Mouse (Mus musculus) heart, postnatal 0 days (tissue): Measurements from ENCODE around the gene St6galnac3. TPM values are rescaled to one million over a fixed set of nuclear protein-coding genes. Genes with fewer than 3 reads are reported as not detected.

ENCODE experiments used
- ATAC-seq: fragments of 200-750 bp; cut with Nextera tagmentation; 2 replicates; pipeline ENCODE4 v1.8.0; 2017; ENCODE audit warnings: low read depth, moderate number of reproducible peaks, moderate library complexity; ENCODE audit not compliant: insufficient read depth
- DNase-seq: peaks from one replicate; pipeline ENCODE4 v3.0.0-alpha.2; 2016; ENCODE audit warnings: low spot score
- H3K27ac ChIP-seq: fragments of 300-500 bp; sonication (generic); 2 replicates; pipeline ENCODE4 v1.5.1; 2014; ENCODE audit warnings: low read depth, mild to moderate bottlenecking
- H3K27me3 ChIP-seq: fragments of 300-500 bp; sonication (generic); 2 replicates; pipeline ENCODE4 v1.6.1; 2014; ENCODE audit warnings: low read length, mixed read lengths; ENCODE audit not compliant: control insufficient read depth, insufficient read depth
- H3K36me3 ChIP-seq: fragments of 300-500 bp; sonication (generic); replicated peaks from 2 replicates; pipeline ENCODE4 v1.6.1; 2014; ENCODE audit warnings: low read length, mixed read lengths; ENCODE audit not compliant: control insufficient read depth, insufficient read depth
- H3K4me1 ChIP-seq: fragments of 300-500 bp; sonication (generic); 2 replicates; pipeline ENCODE4 v1.6.1; 2014; ENCODE audit warnings: antibody characterized with exemption; ENCODE audit not compliant: control insufficient read depth, insufficient read depth
- H3K4me2 ChIP-seq: fragments of 300-500 bp; sonication (generic); 2 replicates; pipeline ENCODE4 v1.6.1; 2014; ENCODE audit warnings: low read depth, mild to moderate bottlenecking, low read length, moderate library complexity
- H3K4me3 ChIP-seq: fragments of 300-500 bp; sonication (generic); 2 replicates; pipeline ENCODE4 v1.5.1; 2014; ENCODE audit warnings: low read depth, low read length
- H3K9ac ChIP-seq: fragments of 300-500 bp; sonication (generic); replicated peaks from 2 replicates; pipeline ENCODE4 v1.6.1; 2014; ENCODE audit warnings: low read depth, low read length, mixed read lengths
- H3K9me3 ChIP-seq: fragments of 300-500 bp; sonication (generic); replicated peaks from 2 replicates; pipeline ENCODE4 v1.6.1; 2016; ENCODE audit warnings: low read length; ENCODE audit not compliant: control insufficient read depth
- CTCF ChIP-seq: IDR thresholded peaks from 2 replicates; pipeline ENCODE4 v1.5.1; 2016; ENCODE audit warnings: antibody characterized with exemption, control low read depth, low read depth
- EP300 ChIP-seq: IDR thresholded peaks from 2 replicates; pipeline ENCODE4 v1.6.1; 2016; ENCODE audit warnings: antibody characterized with exemption, low read depth
- WGBS: fragments of 180-500 bp; shearing (Covaris S2); extraction: QIAGEN DNeasy Blood & Tissue Kit; methylation state at CpG from one replicate; pipeline ENCODE4 v1.1.7; 2014; 5-methylcytosine and 5-hydroxymethylcytosine counted together
- polyA plus RNA-seq: library from polyadenylated mRNA; unstranded; fragments of >200 nt; fragmentation: Nextera tagmentation; extraction: Ambion mirVana; gene quantifications from 2 replicates; pipeline ENCODE4 v1.2.1, GENCODE M21; 2015
- total RNA-seq: library from RNA; depleted of rRNA; stranded (reverse); fragments of >200 nt; gene quantifications from 2 replicates; pipeline ENCODE4 v1.2.3, GENCODE M21; 2014; ENCODE audit warnings: low replicate concordance

St6galnac3 gene
- total and polyA plus RNA-seq, 2 experiments from 2014 or later: 9.7 to 22.5 TPM

GRCm38 (mm10) chr3:153645803-153646202, 79.2 kb downstream of the St6galnac3 start:
- H3K4me3 ChIP-seq: no peak overlapping the region
- TF ChIP-seq CTCF (no peak), EP300 (no peak)
- ATAC-seq (no peak), DNase-seq (no peak)
- no peaks in the 10 kb centered on the region for H3K9me3 ChIP-seq
- no peaks in the 10 kb centered on the region for H3K27me3 ChIP-seq
- H3K4me2 ChIP-seq: no peak overlapping the region
- no peak overlapping the region for H3K27ac ChIP-seq
- H3K4me1 ChIP-seq: no peaks in the 10 kb centered on the region
- no peak overlapping the region for H3K9ac ChIP-seq
- WGBS: 64% methylated on average over 7 of the region's 7 CpGs
- no peaks in the 10 kb centered on the region for H3K36me3 ChIP-seq

GRCm38 (mm10) chr3:153643822-153644519, 81.0 kb downstream of the St6galnac3 start:
- Histone ChIP-seq H3K9ac (no peak overlapping the region), H3K27ac (no peak overlapping the region), H3K4me1 (no peaks in the 10 kb centered on the region), H3K27me3 (no peaks in the 10 kb centered on the region), H3K4me3 (no peak overlapping the region), H3K9me3 (no peaks in the 10 kb centered on the region), H3K36me3 (no peaks in the 10 kb centered on the region), H3K4me2 (no peak overlapping the region)
- no peak for TF ChIP-seq EP300
- no peak for TF ChIP-seq CTCF
- no peak for DNase-seq
- ATAC-seq: no peak
- WGBS: 90% methylated on average over 20 of the region's 20 CpGs

DNA sequence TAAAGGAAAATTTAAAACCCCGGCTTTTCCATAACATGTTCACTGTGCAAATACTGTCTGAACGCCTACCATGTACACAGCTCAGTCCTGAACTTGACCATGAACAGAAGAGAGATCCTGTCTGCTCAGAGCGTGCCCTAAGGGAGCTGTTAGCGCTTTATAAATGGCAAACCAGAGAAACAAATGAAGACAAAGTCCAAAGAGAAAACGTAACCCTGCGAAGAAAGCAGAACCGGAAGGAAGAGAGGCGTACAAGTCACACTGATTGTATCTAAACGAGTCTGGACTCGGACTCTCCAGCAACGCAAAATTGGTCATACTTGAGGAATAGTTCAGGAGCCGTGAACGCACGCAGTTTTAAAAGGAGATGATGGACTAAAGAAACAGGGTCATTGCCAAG, 82.1 kb downstream of the St6galnac3 start:
- DNase-seq: no peak
- Histone ChIP-seq H3K36me3 (no peaks in the 10 kb centered on the region), H3K4me3 (no peak overlapping the region), H3K27ac (no peak overlapping the region), H3K4me2 (no peak overlapping the region), H3K4me1 (no peaks in the 10 kb centered on the region), H3K9me3 (no peaks in the 10 kb centered on the region), H3K27me3 (no peaks in the 10 kb centered on the region), H3K9ac (no peak overlapping the region)
- ATAC-seq: no peak
- 92% methylated on average over 14 of the region's 14 CpGs for WGBS
- no peak for TF ChIP-seq CTCF
- no peak for TF ChIP-seq EP300

DNA sequence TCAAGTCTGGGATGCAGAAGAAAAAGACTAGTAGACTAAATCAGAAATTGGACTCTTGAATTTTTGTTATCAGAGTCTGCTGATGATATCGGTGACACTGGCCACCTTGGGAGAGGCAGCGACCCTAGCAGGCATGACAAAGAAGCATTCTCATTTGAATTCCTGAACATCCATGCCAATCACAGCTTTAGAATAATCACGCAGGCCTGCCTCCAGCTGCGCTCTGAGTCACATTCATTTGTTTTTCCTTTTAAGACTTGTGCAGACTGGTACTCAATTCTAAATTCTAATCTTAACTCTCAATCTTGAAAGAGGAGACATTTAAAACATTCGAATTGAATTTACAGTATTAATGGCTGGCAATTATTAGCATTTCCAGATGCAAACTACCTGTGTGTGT, 83.2 kb downstream of the St6galnac3 start:
- Histone ChIP-seq H3K9me3 (no peaks in the 10 kb centered on the region), H3K9ac (no peak overlapping the region), H3K4me3 (no peak overlapping the region), H3K27me3 (no peaks in the 10 kb centered on the region), H3K36me3 (no peaks in the 10 kb centered on the region), H3K27ac (no peak overlapping the region), H3K4me2 (no peak overlapping the region), H3K4me1 (no peaks in the 10 kb centered on the region)
- ATAC-seq (no peak), DNase-seq (no peak)
- TF ChIP-seq CTCF (no peak), EP300 (no peak)
- WGBS: 80% methylated on average over 5 of the region's 5 CpGs

DNA sequence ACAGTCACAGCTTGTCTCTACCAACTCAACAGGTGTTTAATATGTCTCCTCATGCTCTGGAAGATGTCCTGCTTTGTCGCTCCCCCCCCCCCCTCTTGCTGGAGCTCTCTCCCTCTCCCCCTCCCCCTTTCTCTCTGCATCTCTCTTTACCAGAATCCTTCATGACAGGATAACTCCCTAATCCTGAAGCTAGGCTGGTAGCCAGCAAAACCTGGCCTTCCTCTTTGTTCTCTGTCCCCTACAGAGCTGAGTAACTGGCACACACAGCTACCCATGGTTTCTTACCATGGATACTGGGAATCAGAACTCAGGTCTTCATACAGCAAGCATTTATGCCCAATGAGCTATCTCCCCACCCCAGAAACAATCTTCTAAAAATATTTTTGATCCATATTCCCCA, 87.6 kb downstream of the St6galnac3 start:
- Histone ChIP-seq H3K4me1 (no peaks in the 10 kb centered on the region), H3K9ac (no peak overlapping the region), H3K4me2 (no peak overlapping the region), H3K27me3 (no peaks in the 10 kb centered on the region), H3K36me3 (no peaks in the 10 kb centered on the region), H3K9me3 (no peaks in the 10 kb centered on the region), H3K27ac (no peak overlapping the region), H3K4me3 (no peak overlapping the region)
- WGBS: 100% methylated on average over 1 of the region's 1 CpGs
- DNase-seq (no peak), ATAC-seq (no peak)
- TF ChIP-seq EP300: no peak
- no peak for TF ChIP-seq CTCF

- WGBS: 60% methylated on average over 7 of the region's 7 CpGs
- Histone ChIP-seq H3K4me3 (no peak overlapping the region), H3K4me2 (no peak overlapping the region), H3K9ac (no peak overlapping the region), H3K36me3 (no peaks in the 10 kb centered on the region), H3K27ac (no peak overlapping the region), H3K9me3 (no peaks in the 10 kb centered on the region), H3K4me1 (no peaks in the 10 kb centered on the region), H3K27me3 (no peaks in the 10 kb centered on the region)
- no peak for TF ChIP-seq CTCF
- no peak for TF ChIP-seq EP300
- ATAC-seq (no peak), DNase-seq (no peak)
Measured at GRCm38 (mm10) chr3:153636804-153637153, 88.2 kb downstream of the St6galnac3 start.
